Mouse (Mus musculus): ENCODE measurements around the gene Cd2bp2. TPM values are rescaled to one million over a fixed set of nuclear protein-coding genes. Genes with fewer than 3 reads are reported as not detected.

Gene Cd2bp2
- polyA plus RNA-seq, 1 experiment from 2014 or later = 29.2 TPM

GRCm38 (mm10) chr7:127152464-127152863 is 43.4 kb downstream of the Cd2bp2 start:
- H3K4me2 ChIP-seq (replicated peaks; ENCODE audit: low read depth) = no peak overlapping the region
- no peaks in the 10 kb centered on the region for H3K9me3 ChIP-seq (ENCODE audit: control insufficient read depth)
- ATAC-seq = no peak
- no peak overlapping the region for H3K9ac ChIP-seq (ENCODE audit: low read depth, low read length)
- no peaks in the 10 kb centered on the region for H3K4me1 ChIP-seq (replicated peaks; ENCODE audit: control insufficient read depth, insufficient read depth, low read length)
- no peak overlapping the region for H3K4me3 ChIP-seq (ENCODE audit: low read depth, low read length)
- no peak overlapping the region for H3K27ac ChIP-seq (ENCODE audit: low read depth, low read length)
- H3K27me3 ChIP-seq (replicated peaks; ENCODE audit: control insufficient read depth, insufficient read depth, low read length) = no peaks in the 10 kb centered on the region
- no peak for TF ChIP-seq CTCF (IDR thresholded peaks at IDR 0.05; ENCODE audit: low read depth)
- H3K36me3 ChIP-seq (ENCODE audit: control insufficient read depth, insufficient read depth) = no peaks in the 10 kb centered on the region
- 87% methylated on average over 6 of the region's 6 CpGs for WGBS

GRCm38 (mm10) chr7:127147901-127148300 is 47.9 kb downstream of the Cd2bp2 start:
- TF ChIP-seq CTCF (IDR thresholded peaks at IDR 0.05; ENCODE audit: low read depth) = no peak
- Histone ChIP-seq H3K27ac (ENCODE audit: low read depth, low read length) (no peak overlapping the region), H3K4me3 (ENCODE audit: low read depth, low read length) (no peak overlapping the region), H3K4me2 (replicated peaks; ENCODE audit: low read depth) (no peak overlapping the region), H3K4me1 (replicated peaks; ENCODE audit: control insufficient read depth, insufficient read depth, low read length) (no peaks in the 10 kb centered on the region), H3K9me3 (ENCODE audit: control insufficient read depth) (no peaks in the 10 kb centered on the region), H3K27me3 (replicated peaks; ENCODE audit: control insufficient read depth, insufficient read depth, low read length) (no peaks in the 10 kb centered on the region), H3K36me3 (ENCODE audit: control insufficient read depth, insufficient read depth) (no peaks in the 10 kb centered on the region), H3K9ac (ENCODE audit: low read depth, low read length) (no peak overlapping the region)
- WGBS = 61% methylated on average over 3 of the region's 3 CpGs
- ATAC-seq = no peak

- no peak for TF ChIP-seq CTCF (IDR thresholded peaks at IDR 0.05; ENCODE audit: low read depth)
- no peaks in the 10 kb centered on the region for H3K36me3 ChIP-seq (ENCODE audit: control insufficient read depth, insufficient read depth)
- H3K27me3 ChIP-seq (replicated peaks; ENCODE audit: control insufficient read depth, insufficient read depth, low read length) = no peaks in the 10 kb centered on the region
- H3K4me3 ChIP-seq (ENCODE audit: low read depth, low read length) = no peak overlapping the region
- no peak overlapping the region for H3K9ac ChIP-seq (ENCODE audit: low read depth, low read length)
- H3K9me3 ChIP-seq (ENCODE audit: control insufficient read depth) = no peaks in the 10 kb centered on the region
- H3K4me2 ChIP-seq (replicated peaks; ENCODE audit: low read depth) = no peak overlapping the region
- H3K4me1 ChIP-seq (replicated peaks; ENCODE audit: control insufficient read depth, insufficient read depth, low read length) = no peaks in the 10 kb centered on the region
- no peak for ATAC-seq
- no peak overlapping the region for H3K27ac ChIP-seq (ENCODE audit: low read depth, low read length)
- 77% methylated on average over 2 of the region's 2 CpGs for WGBS
Measured at GRCm38 (mm10) chr7:127146267-127146603, 49.6 kb downstream of the Cd2bp2 start.

- WGBS = 58% methylated on average over 9 of the region's 9 CpGs
- TF ChIP-seq CTCF (IDR thresholded peaks at IDR 0.05; ENCODE audit: low read depth) = no peak
- H3K27me3 ChIP-seq (replicated peaks; ENCODE audit: control insufficient read depth, insufficient read depth, low read length) = no peaks in the 10 kb centered on the region
Measured at GRCm38 (mm10) chr7:127145387-127146266, 50.2 kb downstream of the Cd2bp2 start.

GRCm38 (mm10) chr7:127144412-127144811 is 51.4 kb downstream of the Cd2bp2 start:
- Histone ChIP-seq H3K36me3 (ENCODE audit: control insufficient read depth, insufficient read depth) (no peaks in the 10 kb centered on the region), H3K4me3 (ENCODE audit: low read depth, low read length) (no peak overlapping the region), H3K4me1 (replicated peaks; ENCODE audit: control insufficient read depth, insufficient read depth, low read length) (no peaks in the 10 kb centered on the region), H3K27me3 (replicated peaks; ENCODE audit: control insufficient read depth, insufficient read depth, low read length) (no peaks in the 10 kb centered on the region), H3K9ac (ENCODE audit: low read depth, low read length) (no peak overlapping the region), H3K27ac (ENCODE audit: low read depth, low read length) (no peak overlapping the region), H3K4me2 (replicated peaks; ENCODE audit: low read depth) (no peak overlapping the region), H3K9me3 (ENCODE audit: control insufficient read depth) (no peaks in the 10 kb centered on the region)
- TF ChIP-seq CTCF (IDR thresholded peaks at IDR 0.05; ENCODE audit: low read depth) = no peak
- WGBS = 77% methylated on average over 7 of the region's 7 CpGs
- no peak for ATAC-seq

More at GRCm38 (mm10) chr7:127145387-127146266, 50.2 kb downstream of the Cd2bp2 start:
- H3K9me3 ChIP-seq (ENCODE audit: control insufficient read depth) = no peaks in the 10 kb centered on the region
- ATAC-seq = no peak
- H3K9ac ChIP-seq (ENCODE audit: low read depth, low read length) = no peak overlapping the region
- H3K4me2 ChIP-seq (replicated peaks; ENCODE audit: low read depth) = no peak overlapping the region
- H3K27ac ChIP-seq (ENCODE audit: low read depth, low read length) = no peak overlapping the region
- no peak overlapping the region for H3K4me3 ChIP-seq (ENCODE audit: low read depth, low read length)
- H3K4me1 ChIP-seq (replicated peaks; ENCODE audit: control insufficient read depth, insufficient read depth, low read length) = no peaks in the 10 kb centered on the region
- no peaks in the 10 kb centered on the region for H3K36me3 ChIP-seq (ENCODE audit: control insufficient read depth, insufficient read depth)

GRCm38 (mm10) chr7:127142666-127143065 is 53.2 kb downstream of the Cd2bp2 start:
- 83% methylated on average over 4 of the region's 4 CpGs for WGBS
- no peak overlapping the region for H3K4me3 ChIP-seq (ENCODE audit: low read depth, low read length)
- no peaks in the 10 kb centered on the region for H3K9me3 ChIP-seq (ENCODE audit: control insufficient read depth)
- no peaks in the 10 kb centered on the region for H3K27me3 ChIP-seq (replicated peaks; ENCODE audit: control insufficient read depth, insufficient read depth, low read length)
- no peak for ATAC-seq
- H3K27ac ChIP-seq (ENCODE audit: low read depth, low read length) = no peak overlapping the region
- no peak overlapping the region for H3K9ac ChIP-seq (ENCODE audit: low read depth, low read length)
- no peak overlapping the region for H3K4me2 ChIP-seq (replicated peaks; ENCODE audit: low read depth)
- no peak for TF ChIP-seq CTCF (IDR thresholded peaks at IDR 0.05; ENCODE audit: low read depth)
- H3K4me1 ChIP-seq (replicated peaks; ENCODE audit: control insufficient read depth, insufficient read depth, low read length) = no peaks in the 10 kb centered on the region
- H3K36me3 ChIP-seq (ENCODE audit: control insufficient read depth, insufficient read depth) = no peaks in the 10 kb centered on the region
